Mouse (Mus musculus) neural tube, embryonic 12.5 days (tissue): ENCODE measurements around the gene Fam117a. TPM values are rescaled to one million over a fixed set of nuclear protein-coding genes. Genes with fewer than 3 reads are reported as not detected.
A peak's percentile ranks its signal among the peaks of the same experiment; 100 is the strongest.

Experiments used
- ATAC-seq: fragments of 200-750 bp; cut with Nextera tagmentation; 2 replicates; pipeline ENCODE4 v1.8.0; 2017; ENCODE audit warnings: low read depth, mild to moderate bottlenecking, moderate TSS enrichment, moderate library complexity; ENCODE audit not compliant: low FRiP score
- H3K27ac ChIP-seq: fragments of 300-500 bp; sonication (generic); 2 replicates; pipeline ENCODE4 v1.5.1; 2016
- H3K27me3 ChIP-seq: fragments of 300-500 bp; sonication (generic); replicated peaks from 2 replicates; pipeline ENCODE4 v1.6.1; 2016; ENCODE audit warnings: mild to moderate bottlenecking
- H3K36me3 ChIP-seq: fragments of 300-500 bp; sonication (generic); 2 replicates; pipeline ENCODE4 v1.6.1; 2016; ENCODE audit warnings: mild to moderate bottlenecking
- H3K4me1 ChIP-seq: fragments of 300-500 bp; sonication (generic); 2 replicates; pipeline ENCODE4 v1.6.1; 2016
- H3K4me2 ChIP-seq: fragments of 300-500 bp; sonication (generic); replicated peaks from 2 replicates; pipeline ENCODE4 v1.6.1; 2016; ENCODE audit warnings: mild to moderate bottlenecking
- H3K4me3 ChIP-seq: fragments of 300-500 bp; sonication (generic); 2 replicates; pipeline ENCODE4 v1.5.1; 2016
- H3K9ac ChIP-seq: fragments of 300-500 bp; sonication (generic); 2 replicates; pipeline ENCODE4 v1.6.1; 2016; ENCODE audit warnings: mild to moderate bottlenecking
- H3K9me3 ChIP-seq: fragments of 300-500 bp; sonication (generic); 2 replicates; pipeline ENCODE4 v1.6.1; 2016; ENCODE audit warnings: mild to moderate bottlenecking
- WGBS: fragments of 180-500 bp; shearing (Covaris S2); methylation state at CpG from one replicate; pipeline ENCODE4 v1.1.7; 2016; 5-methylcytosine and 5-hydroxymethylcytosine counted together
- polyA plus RNA-seq: library from polyadenylated mRNA; unstranded; fragments of >200 nt; fragmentation: Nextera tagmentation; extraction: Ambion mirVana; gene quantifications from 2 replicates; pipeline ENCODE4 v1.2.1, GENCODE M21; 2016

The Fam117a gene
- polyA plus RNA-seq, 1 experiment from 2014 or later: 8.7 TPM

GRCm38 (mm10) chr11:95311425-95311807 lies 25.4 kb upstream of the Fam117a start:
- Histone ChIP-seq H3K9ac (no peak overlapping the region), H3K4me2 (peak overlapping the region; percentile 82), H3K4me3 (0 out of 2 replicates have a peak overlapping the region, but pooled peaks have one; percentile 89), H3K36me3 (no peaks in the 10 kb centered on the region), H3K27me3 (no peaks in the 10 kb centered on the region), H3K9me3 (no peaks in the 10 kb centered on the region), H3K27ac (no peak overlapping the region), H3K4me1 (peaks cover 17% of the 10 kb centered on the region)
- no peak for ATAC-seq
- 27% methylated on average over 5 of the region's 5 CpGs for WGBS

GRCm38 (mm10) chr11:95315215-95315955 lies 21.4 kb upstream of the Fam117a start:
- WGBS: 69% methylated on average over 7 of the region's 7 CpGs
- Histone ChIP-seq H3K9me3 (no peaks in the 10 kb centered on the region), H3K27me3 (no peaks in the 10 kb centered on the region), H3K9ac (no peak overlapping the region), H3K4me3 (no peak overlapping the region), H3K4me1 (peaks cover 7% of the 10 kb centered on the region), H3K4me2 (no peak overlapping the region), H3K27ac (no peak overlapping the region), H3K36me3 (no peaks in the 10 kb centered on the region)
- ATAC-seq: no peak

GRCm38 (mm10) chr11:95318116-95318515 lies 18.7 kb upstream of the Fam117a start:
- no peak overlapping the region for H3K4me3 ChIP-seq
- H3K4me1 ChIP-seq: no peaks in the 10 kb centered on the region
- no peak for ATAC-seq
- no peaks in the 10 kb centered on the region for H3K36me3 ChIP-seq
- H3K27ac ChIP-seq: no peak overlapping the region
- no peak overlapping the region for H3K9ac ChIP-seq
- H3K9me3 ChIP-seq: no peaks in the 10 kb centered on the region
- H3K27me3 ChIP-seq: no peaks in the 10 kb centered on the region
- 90% methylated on average over 9 of the region's 9 CpGs for WGBS
- H3K4me2 ChIP-seq: no peak overlapping the region

GRCm38 (mm10) chr11:95319506-95319905 lies 17.3 kb upstream of the Fam117a start:
- WGBS: 56% methylated on average over 1 of the region's 1 CpGs
- ATAC-seq: no peak
- Histone ChIP-seq H3K4me2 (no peak overlapping the region), H3K4me1 (peaks cover 1% of the 10 kb centered on the region; the same call in 1 of the 2 replicates), H3K27me3 (no peaks in the 10 kb centered on the region), H3K9ac (no peak overlapping the region), H3K36me3 (no peaks in the 10 kb centered on the region), H3K9me3 (no peaks in the 10 kb centered on the region), H3K27ac (no peak overlapping the region), H3K4me3 (no peak overlapping the region)

GRCm38 (mm10) chr11:95320010-95320409 lies 16.8 kb upstream of the Fam117a start:
- H3K36me3 ChIP-seq: no peaks in the 10 kb centered on the region
- H3K27ac ChIP-seq: no peak overlapping the region
- ATAC-seq: no peak
- H3K4me1 ChIP-seq: peaks cover 5% of the 10 kb centered on the region; the same call in 1 of the 2 replicates
- H3K4me2 ChIP-seq: no peak overlapping the region
- H3K27me3 ChIP-seq: 0 out of 2 replicates have a peak, but pooled peaks cover 3% of the 10 kb centered on the region
- no peak overlapping the region for H3K4me3 ChIP-seq
- H3K9me3 ChIP-seq: no peaks in the 10 kb centered on the region
- WGBS: 79% methylated on average over 1 of the region's 1 CpGs
- H3K9ac ChIP-seq: no peak overlapping the region

- Histone ChIP-seq H3K36me3 (no peaks in the 10 kb centered on the region), H3K27ac (no peak overlapping the region), H3K27me3 (0 out of 2 replicates have a peak, but pooled peaks cover 6% of the 10 kb centered on the region), H3K4me2 (no peak overlapping the region), H3K4me1 (peaks cover 5% of the 10 kb centered on the region; the same call in 1 of the 2 replicates), H3K9ac (no peak overlapping the region), H3K9me3 (no peaks in the 10 kb centered on the region), H3K4me3 (no peak overlapping the region)
- 38% methylated on average over 10 of the region's 10 CpGs for WGBS
- ATAC-seq: no peak
These were observed 12.6 kb upstream of the Fam117a start for GRCm38 (mm10) chr11:95324181-95324580.

- peaks cover 5% of the 10 kb centered on the region; the same call in 1 of the 2 replicates for H3K4me1 ChIP-seq
- no peak for ATAC-seq
- H3K9me3 ChIP-seq: no peaks in the 10 kb centered on the region
- no peak overlapping the region for H3K4me3 ChIP-seq
- no peak overlapping the region for H3K27ac ChIP-seq
- H3K9ac ChIP-seq: no peak overlapping the region
- H3K4me2 ChIP-seq: no peak overlapping the region
- no peaks in the 10 kb centered on the region for H3K36me3 ChIP-seq
- WGBS: 97% methylated on average over 4 of the region's 4 CpGs
- 0 out of 2 replicates have a peak, but pooled peaks cover 6% of the 10 kb centered on the region for H3K27me3 ChIP-seq
These were observed 11.0 kb upstream of the Fam117a start for GRCm38 (mm10) chr11:95325832-95326231.

GRCm38 (mm10) chr11:95326243-95326642 lies 10.6 kb upstream of the Fam117a start:
- Histone ChIP-seq H3K9me3 (no peaks in the 10 kb centered on the region), H3K9ac (no peak overlapping the region), H3K4me2 (no peak overlapping the region), H3K4me3 (no peak overlapping the region), H3K27me3 (0 out of 2 replicates have a peak, but pooled peaks cover 6% of the 10 kb centered on the region), H3K4me1 (peaks cover 5% of the 10 kb centered on the region; the same call in 1 of the 2 replicates), H3K36me3 (no peaks in the 10 kb centered on the region), H3K27ac (no peak overlapping the region)
- WGBS: 82% methylated on average over 11 of the region's 11 CpGs
- no peak for ATAC-seq

GRCm38 (mm10) chr11:95328629-95329028 lies 8.2 kb upstream of the Fam117a start:
- H3K36me3 ChIP-seq: no peaks in the 10 kb centered on the region
- peaks cover 5% of the 10 kb centered on the region; the same call in 1 of the 2 replicates for H3K4me1 ChIP-seq
- WGBS: 75% methylated on average over 5 of the region's 5 CpGs
- H3K4me2 ChIP-seq: no peak overlapping the region
- no peak overlapping the region for H3K9ac ChIP-seq
- 0 out of 2 replicates have a peak, but pooled peaks cover 6% of the 10 kb centered on the region for H3K27me3 ChIP-seq
- H3K27ac ChIP-seq: no peak overlapping the region
- H3K9me3 ChIP-seq: no peaks in the 10 kb centered on the region
- ATAC-seq: no peak
- H3K4me3 ChIP-seq: no peak overlapping the region

- Histone ChIP-seq H3K36me3 (no peaks in the 10 kb centered on the region), H3K9ac (no peak overlapping the region), H3K4me1 (no peaks in the 10 kb centered on the region), H3K27me3 (0 out of 2 replicates have a peak, but pooled peaks cover 3% of the 10 kb centered on the region), H3K4me2 (no peak overlapping the region), H3K27ac (no peak overlapping the region), H3K9me3 (no peaks in the 10 kb centered on the region), H3K4me3 (no peak overlapping the region)
- no peak for ATAC-seq
- 74% methylated on average over 1 of the region's 1 CpGs for WGBS
These were observed 6.2 kb upstream of the Fam117a start for GRCm38 (mm10) chr11:95330662-95331061.

GRCm38 (mm10) chr11:95333209-95333608 lies 3.6 kb upstream of the Fam117a start:
- H3K9ac ChIP-seq: no peak overlapping the region
- 69% methylated on average over 4 of the region's 4 CpGs for WGBS
- no peaks in the 10 kb centered on the region for H3K27me3 ChIP-seq
- H3K4me1 ChIP-seq: peaks cover 6% of the 10 kb centered on the region
- no peak overlapping the region for H3K4me2 ChIP-seq
- no peak overlapping the region for H3K27ac ChIP-seq
- H3K4me3 ChIP-seq: no peak overlapping the region
- H3K36me3 ChIP-seq: no peaks in the 10 kb centered on the region
- ATAC-seq: no peak
- H3K9me3 ChIP-seq: no peaks in the 10 kb centered on the region

- no peaks in the 10 kb centered on the region for H3K36me3 ChIP-seq
- H3K27ac ChIP-seq: no peak overlapping the region
- WGBS: 89% methylated on average over 9 of the region's 9 CpGs
- H3K4me1 ChIP-seq: peaks cover 8% of the 10 kb centered on the region
- H3K4me3 ChIP-seq: no peak overlapping the region
- H3K4me2 ChIP-seq: no peak overlapping the region
- no peaks in the 10 kb centered on the region for H3K9me3 ChIP-seq
- H3K9ac ChIP-seq: no peak overlapping the region
- no peaks in the 10 kb centered on the region for H3K27me3 ChIP-seq
- ATAC-seq: no peak
These were observed 3.0 kb upstream of the Fam117a start for GRCm38 (mm10) chr11:95333805-95334204.
